Mouse (Mus musculus): Measurements from ENCODE around the gene Isoc2b.
"Not testable (repeated sequence)": the region's sequence is repeated elsewhere in the genome, so short reads cannot be mapped to it uniquely, and the experiment has no call there.

The Isoc2b gene

GRCm38 (mm10) chr7:4865579-4866493, 4.2 kb downstream of the Isoc2b start:
- DNase-seq (ENCODE audit: low spot score), result peak; percentile 96

GRCm38 (mm10) chr7:4865090-4865489, 5.0 kb downstream of the Isoc2b start:
- DNase-seq (ENCODE audit: low spot score), result no peak

- no peak for DNase-seq (ENCODE audit: low spot score)
Measured at GRCm38 (mm10) chr7:4864130-4864845, 5.8 kb downstream of the Isoc2b start.

GRCm38 (mm10) chr7:4863541-4864080, 6.4 kb downstream of the Isoc2b start:
- DNase-seq (ENCODE audit: low spot score), result no peak

GRCm38 (mm10) chr7:4863041-4863440, 7.0 kb downstream of the Isoc2b start:
- peak; percentile 87 for DNase-seq (ENCODE audit: low spot score)

- not testable (repeated sequence) for DNase-seq (ENCODE audit: low spot score)
Measured at GRCm38 (mm10) chr7:4860926-4861325, 9.1 kb downstream of the Isoc2b start.

- DNase-seq (ENCODE audit: low spot score), result no peak
Measured at GRCm38 (mm10) chr7:4859418-4859978, 10.6 kb downstream of the Isoc2b start.

GRCm38 (mm10) chr7:4857321-4857720, 12.7 kb downstream of the Isoc2b start:
- DNase-seq (ENCODE audit: low spot score), result peak; percentile 77

GRCm38 (mm10) chr7:4856508-4856907, 13.6 kb downstream of the Isoc2b start:
- DNase-seq (ENCODE audit: low spot score), result no peak

- DNase-seq (ENCODE audit: low spot score), result no peak
Measured at GRCm38 (mm10) chr7:4853613-4854012, 16.4 kb downstream of the Isoc2b start.

GRCm38 (mm10) chr7:4851315-4851688, 18.8 kb downstream of the Isoc2b start:
- peak; percentile 61 for DNase-seq (ENCODE audit: low spot score)

GRCm38 (mm10) chr7:4850621-4851314, 19.3 kb downstream of the Isoc2b start:
- peak; percentile 61 for DNase-seq (ENCODE audit: low spot score)

- DNase-seq (ENCODE audit: low spot score), result peak; percentile 63
Measured at GRCm38 (mm10) chr7:4849372-4849771, 20.7 kb downstream of the Isoc2b start.

GRCm38 (mm10) chr7:4844917-4845309, 25.1 kb downstream of the Isoc2b start:
- peak; percentile 87 for DNase-seq (ENCODE audit: low spot score)

GRCm38 (mm10) chr7:4844245-4844916, 25.7 kb downstream of the Isoc2b start, which contains the start of gene Shisa7:
Gene Shisa7, minus strand, starts transcription at chr7:4844696.
- DNase-seq (ENCODE audit: low spot score), result no peak

GRCm38 (mm10) chr7:4843604-4844244, 26.3 kb downstream of the Isoc2b start:
- peak; percentile 75 for DNase-seq (ENCODE audit: low spot score)

GRCm38 (mm10) chr7:4842634-4843131, 27.4 kb downstream of the Isoc2b start:
- DNase-seq (ENCODE audit: low spot score), result peak; percentile 47

- DNase-seq (ENCODE audit: low spot score), result no peak
Measured at GRCm38 (mm10) chr7:4842077-4842476, 28.0 kb downstream of the Isoc2b start.

GRCm38 (mm10) chr7:4837639-4838038, 32.4 kb downstream of the Isoc2b start:
- DNase-seq (ENCODE audit: low spot score), result peak; percentile 49

- DNase-seq (ENCODE audit: low spot score), result peak; percentile 79
Measured at GRCm38 (mm10) chr7:4836351-4836792, 33.7 kb downstream of the Isoc2b start.

Measured in testis, postnatal 10 days (tissue).